Mouse (Mus musculus) thymus, adult 2 months (tissue): ENCODE measurements around the gene Pkhd1. TPM values are rescaled to one million over a fixed set of nuclear protein-coding genes. Genes with fewer than 3 reads are reported as not detected.

Experiments
- DNase-seq: peaks from one replicate; pipeline ENCODE4 v3.0.0; 2021
- H3K27ac ChIP-seq: fragments of 200-500 bp; 2 replicates; pipeline ENCODE4 v1.5.1; 2012; ENCODE audit warnings: low read length, control low read depth; ENCODE audit not compliant: control insufficient read depth, insufficient read depth
- H3K27me3 ChIP-seq: fragments of 200-500 bp; 2 replicates; pipeline ENCODE4 v1.6.1; 2012; ENCODE audit warnings: mild to moderate bottlenecking, low read length, moderate library complexity, mixed read lengths; ENCODE audit not compliant: control insufficient read depth, insufficient read depth
- H3K36me3 ChIP-seq: fragments of 200-500 bp; 2 replicates; pipeline ENCODE4 v1.6.1; 2012; ENCODE audit warnings: mild to moderate bottlenecking, low read length, moderate library complexity; ENCODE audit not compliant: control insufficient read depth, insufficient read depth
- H3K4me1 ChIP-seq: fragments of 200-500 bp; replicated peaks from 2 replicates; pipeline ENCODE4 v1.6.1; 2012; ENCODE audit warnings: low read length; ENCODE audit not compliant: control insufficient read depth, insufficient read depth
- H3K4me3 ChIP-seq: fragments of 200-500 bp; 2 replicates; pipeline ENCODE4 v1.5.1; 2012; ENCODE audit warnings: mild to moderate bottlenecking, low read length, control low read depth, moderate library complexity; ENCODE audit not compliant: control insufficient read depth, insufficient read depth
- CTCF ChIP-seq: fragments of 200-500 bp; IDR thresholded peaks from 2 replicates; pipeline ENCODE4 v1.5.1; 2012; ENCODE audit warnings: mild to moderate bottlenecking, control low read depth, low read length, moderate library complexity, borderline replicate concordance; ENCODE audit not compliant: control insufficient read depth, poor library complexity, insufficient read depth; ENCODE audit errors: extremely low read depth
- POLR2A ChIP-seq: fragments of 200-500 bp; IDR thresholded peaks from 2 replicates; pipeline ENCODE4 v1.6.1; 2012; ENCODE audit warnings: mild to moderate bottlenecking, low read length, control low read depth, moderate library complexity; ENCODE audit not compliant: control insufficient read depth, poor library complexity, insufficient read depth; ENCODE audit errors: extremely low read depth
- WGBS: fragments of 180-500 bp; shearing (Covaris S2); methylation state at CpG from one replicate; pipeline ENCODE4 v1.1.7; 2018; 5-methylcytosine and 5-hydroxymethylcytosine counted together
- polyA plus RNA-seq: library from polyadenylated mRNA; depleted of rRNA; stranded (reverse); fragments of >200 nt; gene quantifications from 2 replicates; pipeline ENCODE4 v1.2.3, GENCODE M21; 2012; rRNA removed

Gene Pkhd1
- 0.03 TPM in 2 replicates for polyA plus RNA-seq

GRCm38 (mm10) chr1:20617849-20618530 is at the start of gene Pkhd1:
TSS of gene Pkhd1 (minus strand) at chr1:20618064.
- Histone ChIP-seq H3K4me3 (no peak within 1 kb of the TSS), H3K4me1 (no peaks in the 10 kb centered on the region), H3K27ac (no peak within 1 kb of the TSS), H3K27me3 (no peaks in the 10 kb centered on the region), H3K36me3 (no peaks in the 10 kb centered on the region)
- WGBS: 76% methylated on average over 10 of the region's 10 CpGs
- TF ChIP-seq CTCF (no peak), POLR2A (no peak)
- DNase-seq: no peak

GRCm38 (mm10) chr1:20667567-20667966 is 49.7 kb upstream of the Pkhd1 start:
- H3K4me1 ChIP-seq: no peaks in the 10 kb centered on the region
- 86% methylated on average over 7 of the region's 7 CpGs for WGBS
- no peak overlapping the region for H3K4me3 ChIP-seq
- H3K27me3 ChIP-seq: no peaks in the 10 kb centered on the region
- no peak for DNase-seq
- no peak overlapping the region for H3K27ac ChIP-seq
- H3K36me3 ChIP-seq: no peaks in the 10 kb centered on the region
- TF ChIP-seq POLR2A (no peak), CTCF (no peak)

- no peak for DNase-seq
- no peak overlapping the region for H3K4me3 ChIP-seq
- TF ChIP-seq POLR2A: no peak
- no peak for TF ChIP-seq CTCF
- no peak overlapping the region for H3K27ac ChIP-seq
- WGBS: 91% methylated on average over 2 of the region's 2 CpGs
- no peaks in the 10 kb centered on the region for H3K27me3 ChIP-seq
- H3K4me1 ChIP-seq: no peaks in the 10 kb centered on the region
- H3K36me3 ChIP-seq: no peaks in the 10 kb centered on the region
Observed at GRCm38 (mm10) chr1:20666233-20666632, 48.4 kb upstream of the Pkhd1 start.

GRCm38 (mm10) chr1:20655085-20655484 is 37.2 kb upstream of the Pkhd1 start:
- Histone ChIP-seq H3K27ac (no peak overlapping the region), H3K27me3 (no peaks in the 10 kb centered on the region), H3K36me3 (no peaks in the 10 kb centered on the region), H3K4me3 (no peak overlapping the region), H3K4me1 (no peaks in the 10 kb centered on the region)
- TF ChIP-seq POLR2A: no peak
- no peak for DNase-seq
- whole genome bisulfite sequencing: 82% methylated on average over 5 of the region's 5 CpGs

GRCm38 (mm10) chr1:20653513-20654506 is 35.9 kb upstream of the Pkhd1 start:
- Histone ChIP-seq H3K27me3 (no peaks in the 10 kb centered on the region), H3K4me1 (no peaks in the 10 kb centered on the region), H3K27ac (no peak overlapping the region), H3K36me3 (no peaks in the 10 kb centered on the region), H3K4me3 (no peak overlapping the region)
- DNase-seq: no peak
- 82% methylated on average over 6 of the region's 6 CpGs for WGBS
- TF ChIP-seq POLR2A (no peak), CTCF (no peak)

GRCm38 (mm10) chr1:20634856-20635255 is 17.0 kb upstream of the Pkhd1 start:
- Histone ChIP-seq H3K27me3 (no peaks in the 10 kb centered on the region), H3K4me3 (no peak overlapping the region), H3K27ac (no peak overlapping the region), H3K4me1 (no peaks in the 10 kb centered on the region), H3K36me3 (no peaks in the 10 kb centered on the region)
- no peak for TF ChIP-seq CTCF
- no peak for TF ChIP-seq POLR2A
- DNase-seq: no peak
- WGBS: 89% methylated on average over 2 of the region's 2 CpGs
